Mouse (Mus musculus) C2C12 (cell line): ENCODE measurements around the gene Irgq. TPM values are rescaled to one million over a fixed set of nuclear protein-coding genes. Genes with fewer than 3 reads are reported as not detected.

Experiments
- H3K27me3 ChIP-seq: one replicate; pipeline ENCODE4 v1.6.1; 2011; ENCODE audit not compliant: control insufficient read depth, insufficient read depth, insufficient read length
- H3K36me3 ChIP-seq: one replicate; pipeline ENCODE4 v1.6.1; 2011; ENCODE audit not compliant: control insufficient read depth, insufficient read depth
- H3K4me3 ChIP-seq: one replicate; pipeline ENCODE4 v1.5.1; 2011; ENCODE audit warnings: mild to moderate bottlenecking, control low read depth; ENCODE audit not compliant: poor library complexity, insufficient read depth, severe bottlenecking
- H3K79me2 ChIP-seq: one replicate; pipeline ENCODE4 v1.6.1; 2011; ENCODE audit not compliant: control insufficient read depth, insufficient read depth
- H3K79me3 ChIP-seq: one replicate; pipeline ENCODE4 v1.6.1; 2011; ENCODE audit warnings: low read depth, control low read depth
- H3ac ChIP-seq: one replicate; pipeline ENCODE3; 2011; ENCODE audit warnings: low read depth; ENCODE audit not compliant: control insufficient read depth, insufficient read length
- CEBPB ChIP-seq: IDR thresholded peaks from one replicate; pipeline ENCODE4 v1.6.1; 2011; ENCODE audit warnings: low read depth, mild to moderate bottlenecking, control low read depth, moderate library complexity
- CTCF ChIP-seq: IDR thresholded peaks from one replicate; pipeline ENCODE4 v1.5.1; 2011; ENCODE audit not compliant: control insufficient read depth, insufficient read depth, insufficient read length
- FOSL1 ChIP-seq: IDR thresholded peaks from one replicate; pipeline ENCODE4 v1.8.0; 2011; ENCODE audit warnings: mild to moderate bottlenecking, low read length; ENCODE audit not compliant: poor library complexity, insufficient read depth, severe bottlenecking
- MAX ChIP-seq: IDR thresholded peaks from one replicate; pipeline ENCODE4 v1.6.1; 2011; ENCODE audit warnings: mild to moderate bottlenecking, control low read depth
- MYOD1 ChIP-seq: IDR thresholded peaks from one replicate; pipeline ENCODE4 v1.6.1; 2011; ENCODE audit warnings: low read depth; ENCODE audit not compliant: control insufficient read depth, insufficient read length
- MYOG ChIP-seq: IDR thresholded peaks from one replicate; pipeline ENCODE4 v1.6.1; 2011; ENCODE audit not compliant: control insufficient read depth, insufficient read length; ENCODE audit errors: extremely low read depth
- USF1 ChIP-seq: IDR thresholded peaks from one replicate; pipeline ENCODE4 v1.6.1; 2011; ENCODE audit warnings: low read depth, mild to moderate bottlenecking, control low read depth, moderate library complexity
- polyA plus RNA-seq: library from polyadenylated mRNA; unstranded; fragments of >200 nt; fragmentation: generic; extraction: Trizol; gene quantifications from one replicate; pipeline ENCODE4 v1.2.1, GENCODE M21; 2012; ENCODE audit warnings: missing spikeins

Gene Irgq
- polyA plus RNA-seq, 1 experiment, result 7.9 TPM

DNA sequence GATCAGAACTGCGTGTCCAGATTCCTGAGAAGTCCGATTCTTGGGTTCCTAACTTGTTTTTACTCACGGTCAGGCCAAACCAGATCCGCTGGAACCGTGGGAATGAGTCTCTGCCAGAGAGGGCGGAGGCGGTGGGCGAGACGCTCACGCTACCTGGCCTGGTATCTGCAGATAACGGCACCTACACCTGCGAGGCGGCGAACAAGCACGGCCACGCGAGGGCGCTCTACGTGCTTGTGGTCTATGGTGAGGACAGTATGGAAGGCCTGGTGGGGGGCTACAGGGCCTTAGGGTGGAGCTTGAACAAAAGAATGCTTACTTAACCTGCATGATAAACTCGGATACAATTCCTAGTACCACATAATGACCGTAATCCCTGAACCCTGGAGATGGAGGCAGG lies 29.0 kb upstream of the Irgq start:
- Histone ChIP-seq H3K79me2 (no peaks in the 10 kb centered on the region), H3ac (no peak overlapping the region), H3K36me3 (no peaks in the 10 kb centered on the region), H3K4me3 (no peak overlapping the region), H3K79me3 (no peaks in the 10 kb centered on the region), H3K27me3 (no peaks in the 10 kb centered on the region)
- TF ChIP-seq MAX (no peak), MYOG (no peak), CTCF (no peak), USF1 (no peak), CEBPB (no peak), FOSL1 (no peak), MYOD1 (no peak)

DNA sequence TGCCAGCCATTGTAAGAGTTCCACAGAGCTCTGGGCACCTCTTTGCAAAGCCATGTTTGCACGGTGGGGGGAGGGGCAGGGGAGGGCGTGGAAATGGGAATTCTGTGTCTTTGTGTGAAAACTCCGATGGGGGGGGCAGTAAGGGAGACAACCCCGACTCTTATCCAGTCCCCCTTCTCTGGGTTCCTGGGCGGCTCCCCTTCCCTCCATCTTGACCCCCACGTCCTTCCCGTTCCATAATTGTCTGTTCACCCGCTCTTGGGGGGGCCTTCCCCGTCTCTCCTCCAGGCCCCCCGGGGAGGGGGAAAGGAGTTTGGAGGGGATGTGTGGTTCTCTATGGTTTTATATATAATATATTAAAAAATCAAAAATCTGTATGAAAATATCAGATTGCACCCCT lies 26.5 kb upstream of the Irgq start:
- no peak overlapping the region for H3K4me3 ChIP-seq
- no peak for TF ChIP-seq CTCF
- no peak for TF ChIP-seq MYOD1
- no peak for TF ChIP-seq USF1
- TF ChIP-seq FOSL1, result no peak
- no peak for TF ChIP-seq MAX
- TF ChIP-seq MYOG, result no peak
- TF ChIP-seq CEBPB, result no peak

DNA sequence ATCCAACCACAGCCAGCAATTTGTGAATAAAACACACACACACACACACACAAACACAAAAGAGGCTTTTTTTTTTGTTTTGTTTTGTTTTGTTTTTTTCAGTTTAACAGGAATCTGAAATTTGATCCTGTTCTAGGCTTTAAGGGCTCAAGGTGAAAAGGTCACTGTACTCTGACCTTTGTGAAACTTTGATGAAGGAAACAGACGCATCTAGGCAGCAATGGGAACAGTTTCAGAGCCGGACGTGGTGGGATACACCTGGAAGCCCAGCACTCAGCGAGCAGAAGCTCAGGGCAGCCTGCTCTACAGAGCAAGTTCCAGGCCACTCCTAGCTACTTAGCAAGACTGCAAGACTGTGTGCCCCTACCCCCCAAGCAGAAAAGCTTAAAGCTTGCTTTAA lies 25.6 kb upstream of the Irgq start:
- no peaks in the 10 kb centered on the region for H3K27me3 ChIP-seq
- H3ac ChIP-seq, result no peak overlapping the region
- H3K79me3 ChIP-seq, result peaks cover 15% of the 10 kb centered on the region
- H3K79me2 ChIP-seq, result peaks cover 17% of the 10 kb centered on the region
- H3K36me3 ChIP-seq, result no peaks in the 10 kb centered on the region
- H3K4me3 ChIP-seq, result no peak overlapping the region
- TF ChIP-seq MAX, result no peak
- TF ChIP-seq CTCF, result no peak
- TF ChIP-seq CEBPB, result no peak
- no peak for TF ChIP-seq MYOG
- no peak for TF ChIP-seq USF1
- no peak for TF ChIP-seq FOSL1

More for the DNA sequence above, 26.5 kb upstream of the Irgq start:
- no peak overlapping the region for H3ac ChIP-seq
- no peaks in the 10 kb centered on the region for H3K36me3 ChIP-seq
- peaks cover 15% of the 10 kb centered on the region for H3K79me2 ChIP-seq
- no peaks in the 10 kb centered on the region for H3K27me3 ChIP-seq
- H3K79me3 ChIP-seq, result peaks cover 12% of the 10 kb centered on the region

DNA sequence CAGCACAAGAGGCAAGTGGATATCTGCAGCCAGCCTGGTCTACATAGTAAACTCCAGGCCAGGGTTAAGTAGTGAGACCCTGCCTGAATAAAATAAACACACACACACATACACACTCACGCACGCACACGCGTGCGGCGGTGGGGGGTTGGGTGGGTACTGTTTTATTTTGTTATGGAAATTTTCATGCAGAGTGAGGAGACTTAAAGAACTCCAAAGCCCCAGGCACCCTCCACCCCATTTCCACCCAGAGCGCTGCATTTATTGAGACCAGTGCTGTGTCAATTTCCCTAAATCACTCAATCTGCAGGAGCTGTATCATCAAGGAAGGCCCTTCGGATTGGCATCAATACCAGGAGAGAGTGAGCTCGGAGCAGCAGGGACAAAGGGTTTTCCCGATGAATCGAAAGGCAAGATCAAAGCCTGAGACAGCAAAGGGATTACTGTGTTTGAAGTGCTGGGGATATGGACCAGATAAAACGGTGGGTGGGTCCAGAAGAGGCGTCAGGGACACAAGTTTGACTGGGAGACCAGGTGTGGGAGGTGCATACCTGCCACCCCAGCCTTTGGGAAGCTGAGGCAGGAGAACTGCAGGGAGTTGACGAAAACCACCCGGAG lies 24.9 kb upstream of the Irgq start:
- TF ChIP-seq MAX (no peak), FOSL1 (no peak), MYOD1 (no peak), USF1 (no peak), CEBPB (no peak), MYOG (no peak), CTCF (no peak)
- Histone ChIP-seq H3ac (no peak overlapping the region), H3K79me2 (peaks cover 17% of the 10 kb centered on the region), H3K27me3 (no peaks in the 10 kb centered on the region), H3K36me3 (peaks cover 1% of the 10 kb centered on the region), H3K79me3 (peaks cover 20% of the 10 kb centered on the region), H3K4me3 (no peak overlapping the region)

DNA sequence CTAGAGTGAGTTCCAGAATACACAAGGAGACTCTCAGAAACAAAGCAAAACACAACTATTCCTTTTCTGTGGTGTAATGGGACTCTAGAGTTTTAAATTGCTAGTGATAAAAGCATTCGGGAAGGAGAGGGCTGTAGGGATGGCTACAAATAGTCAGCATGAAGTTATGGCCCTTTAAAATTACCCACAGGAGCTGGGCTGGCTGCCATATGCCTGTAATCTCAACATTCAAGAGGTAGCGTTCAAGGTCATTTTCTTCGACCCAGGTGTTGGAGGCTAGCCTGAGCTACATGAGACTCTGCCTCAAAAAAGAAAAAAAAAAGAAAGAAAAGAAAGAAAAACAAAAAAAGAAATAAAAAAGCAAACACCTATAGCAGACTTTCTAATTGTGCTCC lies 24.4 kb upstream of the Irgq start:
- H3K27me3 ChIP-seq, result no peaks in the 10 kb centered on the region
- TF ChIP-seq MYOD1, result no peak
- peak overlapping the region; percentile 64 for H3K4me3 ChIP-seq
- no peak overlapping the region for H3ac ChIP-seq
- peaks cover 4% of the 10 kb centered on the region for H3K36me3 ChIP-seq
- peaks cover 20% of the 10 kb centered on the region for H3K79me3 ChIP-seq
- H3K79me2 ChIP-seq, result peaks cover 18% of the 10 kb centered on the region

DNA sequence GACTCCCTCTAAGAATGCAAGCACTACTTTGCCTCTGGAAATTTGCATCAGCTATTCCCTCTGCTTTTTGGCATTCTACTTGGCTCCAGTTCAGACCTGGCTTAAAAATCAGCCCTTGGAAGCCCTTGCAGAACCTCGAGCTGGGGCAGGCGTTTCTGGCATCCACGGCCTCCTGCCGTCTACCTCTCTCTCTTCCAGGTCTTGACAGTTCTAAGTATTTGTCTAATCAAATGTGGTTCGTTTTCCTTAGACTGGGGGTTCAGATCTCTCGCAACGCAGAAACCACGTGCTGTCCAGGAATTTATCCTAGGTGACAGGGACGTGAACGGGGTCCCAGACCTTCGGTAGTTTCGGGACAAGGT lies 24.0 kb upstream of the Irgq start:
- Histone ChIP-seq H3K36me3 (peaks cover 4% of the 10 kb centered on the region), H3K79me3 (peaks cover 20% of the 10 kb centered on the region), H3K4me3 (peak overlapping the region; percentile 64), H3ac (peak overlapping the region; percentile 66), H3K79me2 (peaks cover 22% of the 10 kb centered on the region), H3K27me3 (no peaks in the 10 kb centered on the region)
- TF ChIP-seq CEBPB (peak; percentile 61), MYOD1 (no peak), USF1 (peak; percentile 32), MAX (peak; percentile 66), CTCF (no peak), FOSL1 (no peak), MYOG (no peak)
